Mouse (Mus musculus): ENCODE data around the gene Ciao1. TPM values are rescaled to one million over a fixed set of nuclear protein-coding genes. Genes with fewer than 3 reads are reported as not detected.

Ciao1 gene
- polyA plus RNA-seq, 1 experiment from 2014 or later, result 69.3 TPM

DNA sequence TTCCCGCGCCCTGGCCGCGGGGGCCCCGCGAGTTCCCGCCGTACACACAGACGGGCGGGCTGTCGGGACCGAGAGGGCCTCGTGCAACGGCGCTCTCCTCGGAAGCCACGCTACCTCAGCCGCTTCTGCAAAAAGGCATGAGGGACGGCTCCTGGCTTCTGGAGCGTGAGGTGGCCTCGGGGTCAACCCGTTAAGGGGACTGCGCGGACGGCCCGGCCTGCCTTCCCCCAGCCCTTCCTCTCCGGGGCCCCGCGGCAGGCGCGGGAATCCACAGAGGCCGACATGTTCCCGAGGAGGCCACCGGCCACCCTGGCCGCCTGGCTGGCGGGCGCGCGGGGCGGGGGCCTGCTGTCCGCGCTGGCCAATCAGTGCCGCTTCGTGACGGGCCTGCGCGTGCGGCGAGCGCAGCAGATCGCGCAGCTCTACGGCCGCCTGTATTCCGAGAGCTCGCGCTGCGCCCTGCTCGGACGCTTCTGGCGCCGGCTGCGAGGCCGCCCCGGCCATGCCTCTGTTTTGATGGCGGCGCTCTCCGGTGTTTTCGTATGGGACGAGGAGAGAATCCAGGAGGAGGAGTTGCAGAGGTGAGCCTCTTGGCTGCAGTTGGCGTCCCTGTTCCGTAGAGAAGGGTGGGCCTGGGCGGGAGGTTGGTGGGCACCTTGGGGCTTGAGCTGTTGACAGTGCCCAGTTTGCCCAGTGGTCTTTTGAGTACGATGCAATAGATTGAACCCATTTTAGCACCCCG is 22.9 kb upstream of the Ciao1 start:
- WGBS, result 0% methylated on average over 63 of the region's 75 CpGs
- peak; percentile 93 for ATAC-seq
- H3K9ac ChIP-seq (replicated peaks; ENCODE audit: low read depth, low read length), result peak overlapping the region; percentile 87
- H3K36me3 ChIP-seq (ENCODE audit: control insufficient read depth, insufficient read depth), result no peaks in the 10 kb centered on the region
- no peaks in the 10 kb centered on the region for H3K9me3 ChIP-seq (ENCODE audit: control insufficient read depth, low read length)
- H3K4me2 ChIP-seq (ENCODE audit: low read length), result peak overlapping the region; percentile 49
- peaks cover 19% of the 10 kb centered on the region for H3K4me1 ChIP-seq (replicated peaks; ENCODE audit: control insufficient read depth, insufficient read depth, low read length)
- H3K4me3 ChIP-seq (replicated peaks; ENCODE audit: low read length), result peak overlapping the region; percentile 99
- no peaks in the 10 kb centered on the region for H3K27me3 ChIP-seq (replicated peaks; ENCODE audit: control insufficient read depth, insufficient read depth, low read length)
- H3K27ac ChIP-seq (ENCODE audit: low read length), result peak overlapping the region; percentile 93

GRCm38 (mm10) chr2:127269491-127270299 is 22.1 kb upstream of the Ciao1 start, which contains the start of gene Stard7:
Gene Stard7, plus strand, starts transcription at chr2:127270218.
- Histone ChIP-seq H3K4me3 (replicated peaks; ENCODE audit: low read length) (peak within 1 kb of the TSS; percentile 99), H3K27ac (ENCODE audit: low read length) (peak within 1 kb of the TSS; percentile 93), H3K4me2 (ENCODE audit: low read length) (peak within 1 kb of the TSS; percentile 62), H3K9me3 (ENCODE audit: control insufficient read depth, low read length) (no peaks in the 10 kb centered on the region), H3K27me3 (replicated peaks; ENCODE audit: control insufficient read depth, insufficient read depth, low read length) (no peaks in the 10 kb centered on the region), H3K9ac (replicated peaks; ENCODE audit: low read depth, low read length) (peak within 1 kb of the TSS; percentile 87), H3K36me3 (ENCODE audit: control insufficient read depth, insufficient read depth) (no peaks in the 10 kb centered on the region), H3K4me1 (replicated peaks; ENCODE audit: control insufficient read depth, insufficient read depth, low read length) (peaks cover 14% of the 10 kb centered on the region)
- under 1% methylated on average over 49 of the region's 49 CpGs for WGBS
- ATAC-seq, result peak; percentile 99

DNA sequence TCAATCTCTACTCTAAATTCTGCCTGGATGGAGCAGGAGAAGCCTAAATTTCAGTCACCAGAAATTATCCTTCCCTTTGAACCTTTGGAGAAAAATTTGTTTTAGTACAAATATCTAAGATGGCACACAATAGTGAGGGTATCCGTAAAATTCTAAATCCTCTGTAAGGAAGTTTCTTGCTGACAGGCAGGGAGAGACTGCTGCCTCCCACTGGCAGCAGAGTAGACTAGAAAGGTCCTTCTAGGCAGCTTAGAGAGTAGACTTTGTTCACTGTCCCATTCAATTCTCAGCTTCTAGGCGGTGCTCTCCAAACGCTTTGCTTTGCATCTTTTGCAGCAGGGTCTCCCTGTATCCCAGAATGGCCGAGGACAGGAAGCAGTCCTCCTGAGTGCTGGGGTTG is 20.2 kb upstream of the Ciao1 start:
- 37% methylated on average over 4 of the region's 4 CpGs for WGBS
- no peaks in the 10 kb centered on the region for H3K36me3 ChIP-seq (ENCODE audit: control insufficient read depth, insufficient read depth)
- ATAC-seq, result no peak
- H3K4me2 ChIP-seq (ENCODE audit: low read length), result no peak overlapping the region
- no peaks in the 10 kb centered on the region for H3K27me3 ChIP-seq (replicated peaks; ENCODE audit: control insufficient read depth, insufficient read depth, low read length)
- no peak overlapping the region for H3K27ac ChIP-seq (ENCODE audit: low read length)
- peaks cover 9% of the 10 kb centered on the region for H3K4me1 ChIP-seq (replicated peaks; ENCODE audit: control insufficient read depth, insufficient read depth, low read length)
- no peak overlapping the region for H3K9ac ChIP-seq (replicated peaks; ENCODE audit: low read depth, low read length)
- H3K9me3 ChIP-seq (ENCODE audit: control insufficient read depth, low read length), result no peaks in the 10 kb centered on the region
- H3K4me3 ChIP-seq (replicated peaks; ENCODE audit: low read length), result no peak overlapping the region

DNA sequence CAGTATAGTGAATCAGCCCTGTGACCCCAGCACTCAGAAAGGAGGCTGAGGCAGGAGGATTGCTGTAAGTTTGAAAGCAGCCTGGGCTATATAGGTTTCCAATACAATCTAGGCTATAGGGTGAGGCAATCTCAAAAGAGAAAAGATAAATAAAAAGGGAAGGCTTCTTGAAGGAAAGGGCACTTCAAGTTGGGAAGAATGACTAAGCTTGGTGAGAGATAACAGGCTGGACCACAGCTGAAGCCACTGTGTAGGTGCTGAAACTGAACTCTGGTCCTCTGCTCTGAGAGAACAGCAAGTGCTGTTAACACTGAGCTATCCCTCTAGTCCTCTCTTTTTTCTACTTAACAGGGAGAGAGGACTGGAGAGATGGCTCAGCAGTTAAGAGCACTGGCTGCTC is 14.9 kb upstream of the Ciao1 start:
- Histone ChIP-seq H3K9me3 (ENCODE audit: control insufficient read depth, low read length) (no peaks in the 10 kb centered on the region), H3K9ac (replicated peaks; ENCODE audit: low read depth, low read length) (no peak overlapping the region), H3K4me2 (ENCODE audit: low read length) (no peak overlapping the region), H3K4me1 (replicated peaks; ENCODE audit: control insufficient read depth, insufficient read depth, low read length) (no peaks in the 10 kb centered on the region), H3K4me3 (replicated peaks; ENCODE audit: low read length) (no peak overlapping the region), H3K27me3 (replicated peaks; ENCODE audit: control insufficient read depth, insufficient read depth, low read length) (no peaks in the 10 kb centered on the region), H3K36me3 (ENCODE audit: control insufficient read depth, insufficient read depth) (peaks cover 17% of the 10 kb centered on the region), H3K27ac (ENCODE audit: low read length) (no peak overlapping the region)
- no peak for ATAC-seq

DNA sequence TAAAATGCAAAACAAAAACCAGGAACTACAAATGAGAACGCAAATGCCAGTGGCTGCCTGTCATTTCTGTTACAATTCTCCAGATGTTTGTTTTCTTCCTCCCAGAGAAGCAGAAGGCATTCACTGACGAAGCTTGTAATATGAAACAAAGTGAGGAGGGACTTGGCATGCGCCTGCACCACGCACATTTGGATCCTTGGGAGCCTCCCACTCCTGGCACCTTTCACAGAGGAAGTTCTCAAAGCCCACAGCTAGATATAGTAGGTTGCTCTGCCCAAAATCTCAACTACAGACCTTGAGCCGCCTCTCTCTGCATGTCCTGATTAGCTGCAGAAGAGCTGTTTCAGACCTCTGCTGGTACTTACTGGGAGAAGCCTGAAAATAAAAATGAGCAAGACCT is 11.7 kb upstream of the Ciao1 start:
- H3K4me1 ChIP-seq (replicated peaks; ENCODE audit: control insufficient read depth, insufficient read depth, low read length), result no peaks in the 10 kb centered on the region
- 88% methylated on average over 5 of the region's 5 CpGs for WGBS
- no peak overlapping the region for H3K27ac ChIP-seq (ENCODE audit: low read length)
- H3K27me3 ChIP-seq (replicated peaks; ENCODE audit: control insufficient read depth, insufficient read depth, low read length), result no peaks in the 10 kb centered on the region
- H3K36me3 ChIP-seq (ENCODE audit: control insufficient read depth, insufficient read depth), result peaks cover 21% of the 10 kb centered on the region
- no peak overlapping the region for H3K4me3 ChIP-seq (replicated peaks; ENCODE audit: low read length)
- no peak overlapping the region for H3K4me2 ChIP-seq (ENCODE audit: low read length)
- H3K9me3 ChIP-seq (ENCODE audit: control insufficient read depth, low read length), result no peaks in the 10 kb centered on the region
- no peak for ATAC-seq
- H3K9ac ChIP-seq (replicated peaks; ENCODE audit: low read depth, low read length), result no peak overlapping the region

GRCm38 (mm10) chr2:127255294-127255693 is 7.7 kb upstream of the Ciao1 start:
- H3K27ac ChIP-seq (ENCODE audit: low read length), result no peak overlapping the region
- no peak overlapping the region for H3K9ac ChIP-seq (replicated peaks; ENCODE audit: low read depth, low read length)
- H3K4me1 ChIP-seq (replicated peaks; ENCODE audit: control insufficient read depth, insufficient read depth, low read length), result peaks cover 5% of the 10 kb centered on the region
- H3K36me3 ChIP-seq (ENCODE audit: control insufficient read depth, insufficient read depth), result peaks cover 21% of the 10 kb centered on the region
- H3K27me3 ChIP-seq (replicated peaks; ENCODE audit: control insufficient read depth, insufficient read depth, low read length), result no peaks in the 10 kb centered on the region
- ATAC-seq, result no peak
- H3K4me3 ChIP-seq (replicated peaks; ENCODE audit: low read length), result no peak overlapping the region
- no peaks in the 10 kb centered on the region for H3K9me3 ChIP-seq (ENCODE audit: control insufficient read depth, low read length)
- no peak overlapping the region for H3K4me2 ChIP-seq (ENCODE audit: low read length)
- WGBS, result 92% methylated on average over 6 of the region's 6 CpGs

- ATAC-seq, result no peak
- H3K9ac ChIP-seq (replicated peaks; ENCODE audit: low read depth, low read length), result no peak overlapping the region
- no peak overlapping the region for H3K27ac ChIP-seq (ENCODE audit: low read length)
- H3K4me3 ChIP-seq (replicated peaks; ENCODE audit: low read length), result no peak overlapping the region
- peaks cover 11% of the 10 kb centered on the region for H3K4me1 ChIP-seq (replicated peaks; ENCODE audit: control insufficient read depth, insufficient read depth, low read length)
- WGBS, result 87% methylated on average over 3 of the region's 3 CpGs
- H3K9me3 ChIP-seq (ENCODE audit: control insufficient read depth, low read length), result no peaks in the 10 kb centered on the region
- H3K36me3 ChIP-seq (ENCODE audit: control insufficient read depth, insufficient read depth), result peaks cover 21% of the 10 kb centered on the region
- H3K4me2 ChIP-seq (ENCODE audit: low read length), result no peak overlapping the region
- no peaks in the 10 kb centered on the region for H3K27me3 ChIP-seq (replicated peaks; ENCODE audit: control insufficient read depth, insufficient read depth, low read length)
Measured at GRCm38 (mm10) chr2:127254604-127255134, 7.1 kb upstream of the Ciao1 start.

DNA sequence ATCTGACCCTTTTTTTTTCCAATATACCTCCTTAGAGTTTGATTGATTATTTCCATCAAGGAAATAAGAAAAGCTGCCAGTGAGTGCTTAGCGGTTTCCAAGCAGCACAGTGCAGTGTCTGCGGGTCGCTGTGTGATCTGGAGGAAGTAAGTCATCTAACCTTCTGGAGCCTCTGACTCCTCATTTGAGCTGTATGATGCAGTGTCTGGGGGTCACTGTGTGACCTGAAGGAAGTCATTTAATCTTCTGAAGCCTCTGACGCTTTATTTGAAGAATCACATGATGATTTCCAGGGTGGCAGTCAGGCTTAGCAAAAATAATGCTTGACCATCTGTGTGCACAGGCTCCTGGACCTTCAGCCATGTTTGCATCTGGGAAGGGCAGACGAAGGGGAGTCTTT is 5.2 kb upstream of the Ciao1 start:
- WGBS, result 91% methylated on average over 5 of the region's 5 CpGs
- no peak for ATAC-seq
- no peaks in the 10 kb centered on the region for H3K9me3 ChIP-seq (ENCODE audit: control insufficient read depth, low read length)
- H3K4me2 ChIP-seq (ENCODE audit: low read length), result no peak overlapping the region
- H3K4me3 ChIP-seq (replicated peaks; ENCODE audit: low read length), result no peak overlapping the region
- no peak overlapping the region for H3K27ac ChIP-seq (ENCODE audit: low read length)
- peaks cover 7% of the 10 kb centered on the region for H3K36me3 ChIP-seq (ENCODE audit: control insufficient read depth, insufficient read depth)
- H3K4me1 ChIP-seq (replicated peaks; ENCODE audit: control insufficient read depth, insufficient read depth, low read length), result peaks cover 22% of the 10 kb centered on the region
- no peaks in the 10 kb centered on the region for H3K27me3 ChIP-seq (replicated peaks; ENCODE audit: control insufficient read depth, insufficient read depth, low read length)
- no peak overlapping the region for H3K9ac ChIP-seq (replicated peaks; ENCODE audit: low read depth, low read length)

GRCm38 (mm10) chr2:127251880-127252527 is 4.4 kb upstream of the Ciao1 start:
- H3K4me1 ChIP-seq (replicated peaks; ENCODE audit: control insufficient read depth, insufficient read depth, low read length), result peaks cover 23% of the 10 kb centered on the region
- H3K4me2 ChIP-seq (ENCODE audit: low read length), result no peak overlapping the region
- H3K36me3 ChIP-seq (ENCODE audit: control insufficient read depth, insufficient read depth), result no peaks in the 10 kb centered on the region
- H3K27me3 ChIP-seq (replicated peaks; ENCODE audit: control insufficient read depth, insufficient read depth, low read length), result no peaks in the 10 kb centered on the region
- no peak overlapping the region for H3K27ac ChIP-seq (ENCODE audit: low read length)
- H3K9ac ChIP-seq (replicated peaks; ENCODE audit: low read depth, low read length), result no peak overlapping the region
- H3K4me3 ChIP-seq (replicated peaks; ENCODE audit: low read length), result no peak overlapping the region
- H3K9me3 ChIP-seq (ENCODE audit: control insufficient read depth, low read length), result no peaks in the 10 kb centered on the region
- WGBS, result 86% methylated on average over 3 of the region's 3 CpGs
- ATAC-seq, result no peak

Measured in forebrain, embryonic 16.5 days (tissue).